Mouse (Mus musculus) CH12.LX (cell line): ENCODE data around the gene Lrrc28. TPM values are rescaled to one million over a fixed set of nuclear protein-coding genes. Genes with fewer than 3 reads are reported as not detected.
A peak's percentile ranks its signal among the peaks of the same experiment; 100 is the strongest.
"Not testable (repeated sequence)": the region's sequence is repeated elsewhere in the genome, so short reads cannot be mapped to it uniquely, and the experiment has no call there.

Experiments
- DNase-seq: peaks from one replicate; pipeline ENCODE4 v3.0.0-alpha.2; 2013; ENCODE audit errors: extremely low read depth
- H3K27ac ChIP-seq: 2 replicates; pipeline ENCODE4 v1.5.1; 2012; ENCODE audit warnings: low read depth, mild to moderate bottlenecking, control low read depth, moderate library complexity; ENCODE audit not compliant: insufficient read depth
- H3K27me3 ChIP-seq: replicated peaks from 2 replicates; pipeline ENCODE3; 2012; ENCODE audit warnings: inconsistent platforms
- H3K36me3 ChIP-seq, 2 experiments: replicated peaks in 1 of 2; 2 replicates each; pipeline versions ENCODE3 to v1.6.1; 2012; ENCODE audit warnings: inconsistent platforms in 1 of 2, low read length in 1 of 2, mild to moderate bottlenecking in 1 of 2, mixed read lengths in 1 of 2, moderate library complexity in 1 of 2; ENCODE audit not compliant: control insufficient read depth in 1 of 2, insufficient read depth in 1 of 2
- H3K4me1 ChIP-seq, 2 experiments: 2 replicates each; pipeline ENCODE4 v1.6.1; 2012; ENCODE audit warnings: inconsistent platforms in 1 of 2, moderate library complexity in 1 of 2; ENCODE audit not compliant: insufficient read depth in 2 of 2, control insufficient read depth in 1 of 2
- H3K4me2 ChIP-seq: 2 replicates; pipeline ENCODE4 v1.6.1; 2012; ENCODE audit warnings: low read depth, mild to moderate bottlenecking, control low read depth; ENCODE audit not compliant: poor library complexity, insufficient read depth, severe bottlenecking
- H3K4me3 ChIP-seq, 3 experiments: fragments of 150-350 bp in 1 of 3; sonication (generic) in 1 of 3; replicated peaks in 1 of 3; 2 replicates each; pipeline versions ENCODE3 to v1.5.1; 2011 to 2012; ENCODE audit warnings: low read depth in 2 of 3, low read length in 2 of 3, mild to moderate bottlenecking in 2 of 3, moderate library complexity in 2 of 3, control low read depth in 1 of 3, improper control_type of control experiment in 1 of 3, inconsistent platforms in 1 of 3, mixed read lengths in 1 of 3; ENCODE audit not compliant: poor library complexity in 1 of 3
- H3K79me2 ChIP-seq: replicated peaks from 2 replicates; pipeline ENCODE4 v1.6.1; 2012; ENCODE audit warnings: mild to moderate bottlenecking, moderate library complexity; ENCODE audit not compliant: control insufficient read depth, poor library complexity, insufficient read depth, severe bottlenecking; ENCODE audit errors: extremely low read depth
- H3K9ac ChIP-seq: 2 replicates; pipeline ENCODE4 v1.6.1; 2012; ENCODE audit warnings: low read depth, mild to moderate bottlenecking, control low read depth, moderate library complexity; ENCODE audit not compliant: insufficient read depth
- H3K9me3 ChIP-seq: replicated peaks from 2 replicates; pipeline ENCODE3; 2012; ENCODE audit warnings: low read length, inconsistent platforms, mixed read lengths
- BHLHE40 ChIP-seq: IDR thresholded peaks from 2 replicates; pipeline ENCODE4 v1.6.1; 2011; ENCODE audit warnings: mild to moderate bottlenecking, low read depth, low read length, improper control_type of control experiment
- CHD1 ChIP-seq: IDR thresholded peaks from 2 replicates; pipeline ENCODE4 v1.6.1; 2012; ENCODE audit warnings: low read depth, low read length, improper control_type of control experiment, inconsistent platforms
- CTCF ChIP-seq, 2 experiments: IDR thresholded peaks in 1 of 2; conservative IDR thresholded peaks in 1 of 2; 2 replicates each; pipeline ENCODE4 v1.5.1; 2011 to 2012; ENCODE audit warnings: low read depth in 2 of 2, low read length in 2 of 2, improper control_type of control experiment in 1 of 2, inconsistent platforms in 1 of 2, mild to moderate bottlenecking in 1 of 2, moderate library complexity in 1 of 2
- HCFC1 ChIP-seq: IDR thresholded peaks from 2 replicates; pipeline ENCODE4 v1.6.1; 2012; ENCODE audit warnings: low read depth, mild to moderate bottlenecking, inconsistent platforms, low read length, improper control_type of control experiment
- JUND ChIP-seq: conservative IDR thresholded peaks from 2 replicates; pipeline ENCODE4 v1.6.1; 2011; ENCODE audit warnings: low read depth, low read length, improper control_type of control experiment
- KAT2A ChIP-seq: IDR thresholded peaks from 2 replicates; pipeline ENCODE4 v1.6.1; 2012; ENCODE audit warnings: low read length, improper control_type of control experiment, inconsistent platforms; ENCODE audit not compliant: insufficient replicate concordance
- MAX ChIP-seq: IDR thresholded peaks from 2 replicates; pipeline ENCODE4 v1.6.1; 2011; ENCODE audit warnings: low read length, improper control_type of control experiment
- MEF2A ChIP-seq: IDR thresholded peaks from 2 replicates; pipeline ENCODE4 v1.6.1; 2014; ENCODE audit warnings: low read depth, mild to moderate bottlenecking, inconsistent platforms, low read length, improper control_type of control experiment, borderline replicate concordance
- POLR2AphosphoS2 ChIP-seq: IDR thresholded peaks from 2 replicates; pipeline ENCODE4 v1.6.1; 2011; ENCODE audit warnings: low read depth, low read length, improper control_type of control experiment
- RCOR1 ChIP-seq: conservative IDR thresholded peaks from 2 replicates; pipeline ENCODE4 v1.6.1; 2012; ENCODE audit warnings: low read depth, mild to moderate bottlenecking, inconsistent platforms, low read length, improper control_type of control experiment
- UBTF ChIP-seq: IDR thresholded peaks from 2 replicates; pipeline ENCODE4 v1.6.1; 2012; ENCODE audit warnings: low read depth, mild to moderate bottlenecking, inconsistent platforms, low read length, improper control_type of control experiment, moderate library complexity
- USF2 ChIP-seq: conservative IDR thresholded peaks from 2 replicates; pipeline ENCODE4 v1.6.1; 2011; ENCODE audit warnings: low read depth, low read length, improper control_type of control experiment
- ZMIZ1 ChIP-seq: IDR thresholded peaks from 2 replicates; pipeline ENCODE4 v1.6.1; 2012; ENCODE audit warnings: low read depth, mild to moderate bottlenecking, inconsistent platforms, low read length, improper control_type of control experiment
- ZNF384 ChIP-seq: IDR thresholded peaks from 2 replicates; pipeline ENCODE4 v1.6.1; 2012; ENCODE audit warnings: low read depth, low read length, improper control_type of control experiment, inconsistent platforms
- dilution Hi-C: fragments of 300-500 bp; cut with MboI; formaldehyde crosslinking; loops from 2 replicates; pipeline ENCODE4 v1.14.3; 2020; ENCODE audit warnings: low sequenced_read_pairs; ENCODE audit not compliant: extremely low pct_unique_long_range_greater_than_20kb, extremely low pct_ligation_motif_present
- in situ Hi-C: fragments of 300-500 bp; cut with MboI; formaldehyde crosslinking; loops from 3 replicates; pipeline ENCODE4 v1.14.3; 2019; ENCODE audit warnings: low sequenced_read_pairs, low pct_ligation_motif_present, low pct_unique_long_range_greater_than_20kb, mixed read lengths
- polyA plus RNA-seq: library from polyadenylated mRNA; unstranded; fragments of >175 nt; gene quantifications from 2 replicates; pipeline ENCODE4 v1.2.1, GENCODE M21; 2012; ENCODE audit warnings: low read depth; ENCODE audit not compliant: insufficient read length
- total RNA-seq, 2 experiments: library from RNA; depleted of rRNA; stranded (reverse); fragments of 300-350 nt in 1 of 2; fragments of >200 nt in 1 of 2; gene quantifications; 2 replicates each; pipeline ENCODE4 v1.2.3; 2012 to 2014

The Lrrc28 gene
- total and polyA plus RNA-seq, 3 experiments = 41.6 to 63.5 (median 59.2) TPM

DNA sequence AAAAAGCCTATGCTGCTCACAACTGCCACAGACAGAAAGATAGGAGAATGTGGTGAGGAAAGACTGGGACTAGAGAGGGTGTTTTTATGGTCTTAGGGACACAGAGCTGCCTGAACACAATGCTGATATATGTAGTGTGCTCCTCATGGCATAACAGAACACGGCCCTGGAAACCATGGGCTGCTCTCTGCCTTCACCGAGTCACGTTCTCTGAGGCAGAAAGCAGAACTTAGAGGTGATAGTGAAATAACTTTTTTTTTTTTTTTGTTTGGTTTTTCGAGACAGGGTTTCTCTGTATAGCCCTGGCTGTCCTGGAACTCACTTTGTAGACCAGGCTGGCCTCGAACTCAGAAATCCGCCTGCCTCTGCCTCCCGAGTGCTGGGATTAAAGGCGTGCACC, 121.0 kb downstream of the Lrrc28 start:
- H3K9me3 ChIP-seq, H3K4me2 ChIP-seq, H3K4me3 ChIP-seq, H3K79me2 ChIP-seq, dilution Hi-C loops, H3K9ac ChIP-seq, DNase-seq, H3K27ac ChIP-seq, H3K27me3 ChIP-seq: not testable (repeated sequence)
- peaks cover 7 to 54% of the 10 kb centered on the region in 2 experiments for H3K4me1 ChIP-seq
- in situ Hi-C loops = loop anchor here (25.0 kb wide), 1 partner anchor 287 kb away; no protein-coding TSS in a partner anchor
- TF ChIP-seq ZNF384 (peak; percentile 68), BHLHE40 (peak; percentile 30; the same call in 1 of the 2 replicates)
- peaks cover 17 to 61% of the 10 kb centered on the region in 2 experiments for H3K36me3 ChIP-seq

DNA sequence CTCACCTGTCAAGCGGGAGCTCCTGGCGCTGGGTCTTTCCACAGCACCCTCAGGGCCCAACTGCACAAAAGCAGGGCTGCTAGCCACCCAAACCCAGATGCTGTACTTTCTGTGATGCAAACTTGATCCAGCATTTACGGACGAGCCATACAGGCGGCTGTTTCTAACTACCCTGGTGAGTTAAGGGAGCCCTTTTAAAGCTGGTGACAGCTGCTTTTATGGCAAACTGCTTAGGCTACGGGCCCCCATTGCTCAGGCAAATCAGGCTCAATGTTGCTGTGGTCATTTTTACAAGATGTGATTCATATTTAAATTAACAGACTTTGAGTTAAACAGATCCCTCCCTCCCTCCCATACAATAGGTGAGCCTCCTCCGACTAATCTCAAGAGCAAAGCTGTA, 121.7 kb downstream of the Lrrc28 start:
- H3K9me3 ChIP-seq = no peaks in the 10 kb centered on the region
- H3K9ac ChIP-seq = no peak overlapping the region
- peaks cover 7 to 49% of the 10 kb centered on the region in 2 experiments for H3K4me1 ChIP-seq
- dilution Hi-C loops (no loop called here), in situ Hi-C loops (loop anchor here (25.0 kb wide), 1 partner anchor 286 kb away; no protein-coding TSS in a partner anchor)
- H3K79me2 ChIP-seq = no peaks in the 10 kb centered on the region
- no peak overlapping the region for H3K4me3 ChIP-seq
- H3K4me2 ChIP-seq = no peak overlapping the region
- H3K27me3 ChIP-seq = no peaks in the 10 kb centered on the region
- H3K36me3 ChIP-seq = peaks cover 12 to 59% of the 10 kb centered on the region in 2 experiments
- DNase-seq = no peak
- no peak overlapping the region for H3K27ac ChIP-seq
- no peak for TF ChIP-seq ZMIZ1
- TF ChIP-seq MAX = no peak
- no peak for TF ChIP-seq CTCF (conservative IDR thresholded peaks at IDR 0.05 in 1 of 2, IDR thresholded peaks at IDR 0.05 in 1 of 2; ENCODE audit: low read depth in 2 of 2, low read length in 2 of 2)
- TF ChIP-seq RCOR1 = no peak
- no peak for TF ChIP-seq USF2
- no peak for TF ChIP-seq UBTF
- no peak for TF ChIP-seq KAT2A
- TF ChIP-seq JUND = no peak
- no peak for TF ChIP-seq CHD1
- no peak for TF ChIP-seq POLR2AphosphoS2
- no peak for TF ChIP-seq HCFC1
- no peak for TF ChIP-seq MEF2A
- TF ChIP-seq, all 38 proteins: peak for 0

DNA sequence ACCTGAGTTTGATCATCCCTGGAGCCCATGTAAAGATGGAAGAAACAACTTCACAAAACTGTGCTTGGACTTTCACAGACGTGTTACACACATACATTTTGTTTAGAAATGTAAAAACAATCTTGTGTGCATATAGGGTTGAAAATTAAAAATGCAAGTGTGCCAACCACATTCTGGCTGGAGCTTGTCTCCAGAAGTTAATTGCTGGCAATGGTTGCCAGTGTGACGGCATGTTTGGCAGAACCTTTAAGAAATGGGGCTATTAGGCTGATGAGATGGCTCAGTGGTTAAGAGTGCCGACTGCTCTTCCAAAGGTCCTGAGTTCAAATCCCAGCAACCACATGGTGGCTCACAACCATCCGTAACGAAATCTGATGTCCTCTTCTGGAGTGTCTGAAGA, 123.3 kb downstream of the Lrrc28 start:
- H3K4me3 ChIP-seq, DNase-seq, H3K4me2 ChIP-seq, H3K9ac ChIP-seq, H3K79me2 ChIP-seq, H3K27me3 ChIP-seq, H3K9me3 ChIP-seq, dilution Hi-C loops, H3K27ac ChIP-seq: not testable (repeated sequence)
- H3K36me3 ChIP-seq = peaks cover 7 to 47% of the 10 kb centered on the region in 2 experiments
- in situ Hi-C loops = loop anchor here (25.0 kb wide), 1 partner anchor 284 kb away; no protein-coding TSS in a partner anchor
- H3K4me1 ChIP-seq = peaks cover 7 to 53% of the 10 kb centered on the region in 2 experiments
